Mouse (Mus musculus): ENCODE data around the gene Ccdc127.

DNA sequence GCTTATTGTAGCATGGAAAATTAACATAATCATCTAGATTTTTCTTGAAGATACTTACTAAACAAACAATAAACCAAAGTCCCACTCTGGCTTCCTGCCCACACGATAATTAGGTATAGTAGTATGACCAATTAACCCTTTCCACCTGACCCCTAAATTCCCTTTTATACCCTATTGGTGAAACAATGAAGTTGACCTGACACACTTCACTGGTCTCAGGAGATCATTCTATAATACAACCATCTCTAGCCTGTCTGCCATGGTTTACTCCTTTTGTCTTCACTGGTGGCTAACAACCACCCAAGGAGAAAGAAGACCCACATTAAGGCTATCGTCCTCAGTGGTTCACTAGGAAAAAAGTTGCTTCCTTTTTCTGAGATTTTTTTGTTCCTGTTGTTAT is 41.0 kb downstream of the Ccdc127 start:
- TF ChIP-seq POLR2A (IDR thresholded peaks at IDR 0.05; ENCODE audit: borderline replicate concordance, low read depth, low read length) (no peak), CTCF (IDR thresholded peaks at IDR 0.05; ENCODE audit: low read depth, low read length) (no peak)
